Mouse (Mus musculus) embryonic stem cell, embryonic (primary cell): ENCODE measurements around the gene A630010A05Rik.

Source experiments
- CTCF ChIA-PET, 4 experiments: fragments of 300-600 bp in 2 of 4; fragments of 350-600 bp in 2 of 4; sonication (Branson Sonifier 250); formaldehyde crosslinking; loops; one replicate each; lab custom pipeline; 2022; ENCODE audit warnings: inconsistent platforms in 2 of 4; lab: Charles Lee
- POLR2A ChIA-PET, 4 experiments: fragments of 300-600 bp in 2 of 4; fragments of 350-600 bp in 2 of 4; sonication (Branson Sonifier 250); formaldehyde crosslinking; loops; one replicate each; lab custom pipeline; 2022; ENCODE audit warnings: antibody characterized with exemption in 4 of 4, inconsistent platforms in 1 of 4; lab: Charles Lee

A630010A05Rik gene

GRCm38 (mm10) chr16:14562017-14562416 lies at the start of gene A630010A05Rik:
TSS of gene A630010A05Rik (plus strand) at chr16:14562317.
- ChIA-PET POLR2A (interaction anchor here in 1 of 4 experiments (1.0 kb wide), 1 partner anchor 107 kb away, joined by 4 read pairs; no protein-coding TSS in a partner anchor), CTCF (no interaction called here)

GRCm38 (mm10) chr16:14535766-14536165 lies 26.4 kb upstream of the A630010A05Rik start:
- ChIA-PET POLR2A (no interaction called here), CTCF (interaction anchor here in 1 of 4 experiments (0.7 kb wide), 1 partner anchor 473 kb away, joined by 4 read pairs; no protein-coding TSS in a partner anchor)

GRCm38 (mm10) chr16:14557191-14557590 lies 4.9 kb upstream of the A630010A05Rik start:
- CTCF ChIA-PET, result interaction anchor here in 1 of 4 experiments (0.5 kb wide), 1 partner anchor 1130 kb away, joined by 4 read pairs; no protein-coding TSS in a partner anchor
- POLR2A ChIA-PET, result interaction anchor here in 1 of 4 experiments (0.6 kb wide), 1 partner anchor 800 kb away, joined by 4 read pairs; no protein-coding TSS in a partner anchor
